Mouse (Mus musculus) midbrain, embryonic 13.5 days (tissue): ENCODE data around the gene Apoa4. TPM values are rescaled to one million over a fixed set of nuclear protein-coding genes. Genes with fewer than 3 reads are reported as not detected.

Source experiments
- ATAC-seq: fragments of 200-750 bp; cut with Nextera tagmentation; 2 replicates; pipeline ENCODE4 v1.8.0; 2017; ENCODE audit warnings: mild to moderate bottlenecking, moderate TSS enrichment, moderate library complexity
- H3K27ac ChIP-seq: fragments of 300-500 bp; sonication (generic); 2 replicates; pipeline ENCODE4 v1.5.1; 2015; ENCODE audit warnings: inconsistent platforms, mild to moderate bottlenecking, moderate library complexity
- H3K27me3 ChIP-seq: fragments of 300-500 bp; sonication (generic); 2 replicates; pipeline ENCODE4 v1.6.1; 2015; ENCODE audit warnings: mild to moderate bottlenecking, inconsistent platforms
- H3K36me3 ChIP-seq: fragments of 300-500 bp; sonication (generic); 2 replicates; pipeline ENCODE4 v1.6.1; 2015; ENCODE audit warnings: mild to moderate bottlenecking, inconsistent platforms
- H3K4me1 ChIP-seq: fragments of 300-500 bp; sonication (generic); replicated peaks from 2 replicates; pipeline ENCODE4 v1.6.1; 2015; ENCODE audit warnings: inconsistent platforms
- H3K4me2 ChIP-seq: fragments of 300-500 bp; sonication (generic); replicated peaks from 2 replicates; pipeline ENCODE4 v1.6.1; 2015; ENCODE audit warnings: moderate library complexity, mild to moderate bottlenecking, inconsistent platforms
- H3K4me3 ChIP-seq: fragments of 300-500 bp; sonication (generic); replicated peaks from 2 replicates; pipeline ENCODE4 v1.5.1; 2015; ENCODE audit warnings: mild to moderate bottlenecking, inconsistent platforms
- H3K9ac ChIP-seq: fragments of 300-500 bp; sonication (generic); replicated peaks from 2 replicates; pipeline ENCODE4 v1.6.1; 2015; ENCODE audit warnings: mild to moderate bottlenecking, inconsistent platforms
- H3K9me3 ChIP-seq: fragments of 300-500 bp; sonication (generic); 2 replicates; pipeline ENCODE4 v1.6.1; 2016; ENCODE audit warnings: mild to moderate bottlenecking, inconsistent platforms
- WGBS: fragments of 180-500 bp; shearing (Covaris S2); methylation state at CpG from one replicate; pipeline ENCODE4 v1.1.7; 2015; 5-methylcytosine and 5-hydroxymethylcytosine counted together
- polyA plus RNA-seq: library from polyadenylated mRNA; unstranded; fragments of >200 nt; fragmentation: Nextera tagmentation; extraction: Ambion mirVana; gene quantifications from 2 replicates; pipeline ENCODE4 v1.2.1, GENCODE M21; 2015

The Apoa4 gene
- polyA plus RNA-seq, 1 experiment from 2014 or later, result 0.08 TPM

- Histone ChIP-seq H3K4me3 (no peak overlapping the region), H3K4me1 (no peaks in the 10 kb centered on the region), H3K9ac (no peak overlapping the region), H3K27ac (no peak overlapping the region), H3K27me3 (no peaks in the 10 kb centered on the region), H3K36me3 (peaks cover 86% of the 10 kb centered on the region), H3K4me2 (no peak overlapping the region), H3K9me3 (no peaks in the 10 kb centered on the region)
- 95% methylated on average over 12 of the region's 12 CpGs for WGBS
- no peak for ATAC-seq
These were observed 30.0 kb upstream of the Apoa4 start for GRCm38 (mm10) chr9:46210473-46210872.

- ATAC-seq, result no peak
- Histone ChIP-seq H3K36me3 (peaks cover 56% of the 10 kb centered on the region), H3K9ac (no peak overlapping the region), H3K4me2 (no peak overlapping the region), H3K27me3 (no peaks in the 10 kb centered on the region), H3K27ac (no peak overlapping the region), H3K4me1 (no peaks in the 10 kb centered on the region), H3K4me3 (no peak overlapping the region), H3K9me3 (no peaks in the 10 kb centered on the region)
- WGBS, result 91% methylated on average over 4 of the region's 4 CpGs
These were observed 26.2 kb upstream of the Apoa4 start for GRCm38 (mm10) chr9:46214276-46214675.

- Histone ChIP-seq H3K27me3 (no peaks in the 10 kb centered on the region), H3K4me2 (no peak overlapping the region), H3K9ac (no peak overlapping the region), H3K27ac (no peak overlapping the region), H3K9me3 (no peaks in the 10 kb centered on the region), H3K4me1 (no peaks in the 10 kb centered on the region), H3K4me3 (no peak overlapping the region), H3K36me3 (peaks cover 59% of the 10 kb centered on the region)
- ATAC-seq, result no peak
- 95% methylated on average over 10 of the region's 10 CpGs for WGBS
These were observed 25.6 kb upstream of the Apoa4 start for GRCm38 (mm10) chr9:46214946-46215337.

GRCm38 (mm10) chr9:46215338-46216322, 24.9 kb upstream of the Apoa4 start:
- H3K9ac ChIP-seq, result no peak overlapping the region
- H3K9me3 ChIP-seq, result no peaks in the 10 kb centered on the region
- H3K27me3 ChIP-seq, result no peaks in the 10 kb centered on the region
- 81% methylated on average over 11 of the region's 11 CpGs for WGBS
- no peak overlapping the region for H3K4me3 ChIP-seq
- no peaks in the 10 kb centered on the region for H3K4me1 ChIP-seq
- H3K27ac ChIP-seq, result no peak overlapping the region
- no peak overlapping the region for H3K4me2 ChIP-seq
- peaks cover 60% of the 10 kb centered on the region for H3K36me3 ChIP-seq
- no peak for ATAC-seq

GRCm38 (mm10) chr9:46216744-46217470, 23.6 kb upstream of the Apoa4 start:
- Histone ChIP-seq H3K27ac (no peak overlapping the region), H3K36me3 (peaks cover 60% of the 10 kb centered on the region), H3K9ac (no peak overlapping the region), H3K4me3 (no peak overlapping the region), H3K4me1 (no peaks in the 10 kb centered on the region), H3K4me2 (no peak overlapping the region), H3K9me3 (no peaks in the 10 kb centered on the region), H3K27me3 (no peaks in the 10 kb centered on the region)
- no peak for ATAC-seq
- 93% methylated on average over 13 of the region's 13 CpGs for WGBS

- 86% methylated on average over 9 of the region's 9 CpGs for WGBS
- no peaks in the 10 kb centered on the region for H3K4me1 ChIP-seq
- H3K9me3 ChIP-seq, result no peaks in the 10 kb centered on the region
- ATAC-seq, result no peak
- H3K27me3 ChIP-seq, result no peaks in the 10 kb centered on the region
- no peak overlapping the region for H3K4me2 ChIP-seq
- H3K9ac ChIP-seq, result no peak overlapping the region
- H3K27ac ChIP-seq, result no peak overlapping the region
- no peak overlapping the region for H3K4me3 ChIP-seq
- H3K36me3 ChIP-seq, result peaks cover 65% of the 10 kb centered on the region
These were observed 22.3 kb upstream of the Apoa4 start for GRCm38 (mm10) chr9:46218176-46218575.

- no peak for ATAC-seq
- WGBS, result 91% methylated on average over 6 of the region's 6 CpGs
These were observed 17.4 kb upstream of the Apoa4 start for GRCm38 (mm10) chr9:46223090-46223489.

GRCm38 (mm10) chr9:46224101-46224500, 16.4 kb upstream of the Apoa4 start:
- Histone ChIP-seq H3K27ac (no peak overlapping the region), H3K4me2 (no peak overlapping the region), H3K4me3 (no peak overlapping the region), H3K27me3 (peaks cover 6% of the 10 kb centered on the region; the same call in 1 of the 2 replicates), H3K9ac (no peak overlapping the region), H3K4me1 (no peaks in the 10 kb centered on the region), H3K36me3 (peaks cover 48% of the 10 kb centered on the region), H3K9me3 (no peaks in the 10 kb centered on the region)
- no peak for ATAC-seq
- WGBS, result 88% methylated on average over 3 of the region's 3 CpGs

More at GRCm38 (mm10) chr9:46223090-46223489, 17.4 kb upstream of the Apoa4 start:
- Histone ChIP-seq H3K36me3 (peaks cover 52% of the 10 kb centered on the region), H3K27me3 (no peaks in the 10 kb centered on the region), H3K9me3 (no peaks in the 10 kb centered on the region), H3K4me3 (no peak overlapping the region), H3K27ac (no peak overlapping the region), H3K9ac (no peak overlapping the region), H3K4me1 (no peaks in the 10 kb centered on the region), H3K4me2 (no peak overlapping the region)

- no peak for ATAC-seq
- Histone ChIP-seq H3K9me3 (no peaks in the 10 kb centered on the region), H3K36me3 (peaks cover 38% of the 10 kb centered on the region), H3K27me3 (peaks cover 6% of the 10 kb centered on the region; the same call in 1 of the 2 replicates), H3K4me2 (no peak overlapping the region), H3K4me3 (no peak overlapping the region), H3K27ac (no peak overlapping the region), H3K9ac (no peak overlapping the region), H3K4me1 (peaks cover 2% of the 10 kb centered on the region)
- WGBS, result 74% methylated on average over 5 of the region's 5 CpGs
These were observed 15.4 kb upstream of the Apoa4 start for GRCm38 (mm10) chr9:46224945-46225660.

GRCm38 (mm10) chr9:46227064-46227614, 13.4 kb upstream of the Apoa4 start:
- Histone ChIP-seq H3K9me3 (no peaks in the 10 kb centered on the region), H3K9ac (no peak overlapping the region), H3K27me3 (peaks cover 10% of the 10 kb centered on the region; the same call in 1 of the 2 replicates), H3K36me3 (peaks cover 18% of the 10 kb centered on the region), H3K27ac (no peak overlapping the region), H3K4me2 (no peak overlapping the region), H3K4me3 (no peak overlapping the region), H3K4me1 (peaks cover 9% of the 10 kb centered on the region)
- ATAC-seq, result no peak
- 91% methylated on average over 3 of the region's 3 CpGs for WGBS

- no peak for ATAC-seq
- Histone ChIP-seq H3K4me3 (no peak within 1 kb of the TSS), H3K27me3 (peaks cover 10% of the 10 kb centered on the region; the same call in 1 of the 2 replicates), H3K9me3 (no peaks in the 10 kb centered on the region), H3K4me1 (peaks cover 9% of the 10 kb centered on the region), H3K9ac (no peak within 1 kb of the TSS), H3K4me2 (no peak within 1 kb of the TSS), H3K36me3 (peaks cover 6% of the 10 kb centered on the region; the same call in 1 of the 2 replicates), H3K27ac (no peak within 1 kb of the TSS)
- 81% methylated on average over 9 of the region's 9 CpGs for WGBS
These were observed 12.0 kb upstream of the Apoa4 start, which contains the start of gene Apoa1 for GRCm38 (mm10) chr9:46228491-46228890. Gene Apoa1, plus strand, starts transcription at chr9:46228580.
